Mouse (Mus musculus): ENCODE data around the gene Ldhal6b. TPM values are rescaled to one million over a fixed set of nuclear protein-coding genes. Genes with fewer than 3 reads are reported as not detected.
"Not testable (repeated sequence)": the region's sequence is repeated elsewhere in the genome, so short reads cannot be mapped to it uniquely, and the experiment has no call there.

Ldhal6b gene
- polyA plus RNA-seq (2015; fragmentation: Nextera tagmentation; extraction: Ambion mirVana) = 0.11 TPM in 1 of 2 replicates, not detected in the other

GRCm38 (mm10) chr17:5418545-5418944 lies at the start of gene Ldhal6b:
Gene Ldhal6b (minus strand): TSS chr17:5418767.
- WGBS = 91% methylated on average over 11 of the region's 11 CpGs
- no peaks in the 10 kb centered on the region for H3K27me3 ChIP-seq (replicated peaks; ENCODE audit: control insufficient read depth, insufficient read depth, low read length)
- ATAC-seq = no peak
- no peak within 1 kb of the TSS for H3K27ac ChIP-seq (ENCODE audit: low read length)
- H3K4me3 ChIP-seq (ENCODE audit: low read length) = no peak within 1 kb of the TSS
- no peaks in the 10 kb centered on the region for H3K36me3 ChIP-seq (ENCODE audit: control insufficient read depth, insufficient read depth, low read length)
- H3K4me2 ChIP-seq (ENCODE audit: low read depth, low read length) = no peak within 1 kb of the TSS
- no peak within 1 kb of the TSS for H3K9ac ChIP-seq (ENCODE audit: low read depth, low read length)
- H3K4me1 ChIP-seq (ENCODE audit: control insufficient read depth, insufficient read depth, low read length) = no peaks in the 10 kb centered on the region
- H3K9me3 ChIP-seq (ENCODE audit: control insufficient read depth, low read length) = no peaks in the 10 kb centered on the region

GRCm38 (mm10) chr17:5467177-5467576 lies 48.6 kb upstream of the Ldhal6b start:
- 34% methylated on average over 4 of the region's 4 CpGs for WGBS
- no peak for ATAC-seq
- H3K9ac ChIP-seq (ENCODE audit: low read depth, low read length) = no peak overlapping the region
- no peaks in the 10 kb centered on the region for H3K36me3 ChIP-seq (ENCODE audit: control insufficient read depth, insufficient read depth, low read length)
- 0 out of 2 replicates have a peak, but pooled peaks cover 2% of the 10 kb centered on the region for H3K27me3 ChIP-seq (replicated peaks; ENCODE audit: control insufficient read depth, insufficient read depth, low read length)
- no peaks in the 10 kb centered on the region for H3K9me3 ChIP-seq (ENCODE audit: control insufficient read depth, low read length)
- H3K4me3 ChIP-seq (ENCODE audit: low read length) = no peak overlapping the region
- no peak overlapping the region for H3K27ac ChIP-seq (ENCODE audit: low read length)
- H3K4me2 ChIP-seq (ENCODE audit: low read depth, low read length) = no peak overlapping the region
- no peaks in the 10 kb centered on the region for H3K4me1 ChIP-seq (ENCODE audit: control insufficient read depth, insufficient read depth, low read length)

DNA sequence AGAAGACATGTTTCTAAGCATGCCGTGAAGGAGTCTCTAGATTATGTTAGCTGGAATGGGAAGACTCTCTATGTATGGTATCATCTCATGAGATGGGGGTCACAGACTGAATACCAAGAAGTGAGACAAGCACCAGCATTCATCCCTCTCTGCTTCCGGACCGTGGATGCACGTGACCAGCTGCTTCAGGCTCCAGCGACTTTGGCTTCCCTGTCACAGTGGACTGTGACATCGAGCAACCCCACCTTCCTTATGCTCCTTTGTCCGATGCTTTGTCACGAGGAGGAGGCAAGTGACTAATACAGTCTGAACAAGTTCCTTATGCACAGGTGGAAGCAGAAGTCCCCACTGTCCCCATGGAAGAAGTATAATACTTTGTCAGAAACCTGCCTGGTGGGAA lies 48.2 kb upstream of the Ldhal6b start:
- Histone ChIP-seq H3K4me3 (ENCODE audit: low read length) (no peak overlapping the region), H3K4me2 (ENCODE audit: low read depth, low read length) (no peak overlapping the region), H3K27me3 (replicated peaks; ENCODE audit: control insufficient read depth, insufficient read depth, low read length) (0 out of 2 replicates have a peak, but pooled peaks cover 2% of the 10 kb centered on the region), H3K4me1 (ENCODE audit: control insufficient read depth, insufficient read depth, low read length) (no peaks in the 10 kb centered on the region), H3K36me3 (ENCODE audit: control insufficient read depth, insufficient read depth, low read length) (no peaks in the 10 kb centered on the region), H3K27ac (ENCODE audit: low read length) (no peak overlapping the region), H3K9me3 (ENCODE audit: control insufficient read depth, low read length) (no peaks in the 10 kb centered on the region), H3K9ac (ENCODE audit: low read depth, low read length) (no peak overlapping the region)
- no peak for ATAC-seq
- 82% methylated on average over 8 of the region's 8 CpGs for WGBS

- no peaks in the 10 kb centered on the region for H3K4me1 ChIP-seq (ENCODE audit: control insufficient read depth, insufficient read depth, low read length)
- H3K9ac ChIP-seq (ENCODE audit: low read depth, low read length) = no peak overlapping the region
- no peak overlapping the region for H3K4me3 ChIP-seq (ENCODE audit: low read length)
These were observed 45.3 kb upstream of the Ldhal6b start for GRCm38 (mm10) chr17:5463912-5464311.

DNA sequence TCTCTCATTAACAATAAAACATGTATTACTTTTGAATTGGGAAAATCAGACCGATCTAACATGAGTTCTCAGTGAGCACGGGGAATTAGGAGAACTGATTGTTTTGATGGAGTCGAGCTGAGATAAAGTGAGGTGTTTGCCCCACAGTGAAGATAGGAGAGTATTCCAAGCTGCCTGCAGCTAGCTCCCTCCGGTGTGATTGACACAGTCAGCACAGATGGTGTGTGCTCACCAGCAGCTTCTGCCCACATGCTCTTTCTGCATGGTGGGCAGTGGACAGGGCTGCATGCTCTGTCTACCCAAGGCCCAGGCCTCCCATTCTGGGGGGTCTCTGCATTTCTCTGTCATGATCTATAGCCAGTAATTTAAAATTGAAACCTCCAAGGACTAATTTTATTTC lies 35.1 kb upstream of the Ldhal6b start:
- Histone ChIP-seq H3K9me3 (ENCODE audit: control insufficient read depth, low read length) (no peaks in the 10 kb centered on the region), H3K4me2 (ENCODE audit: low read depth, low read length) (no peak overlapping the region), H3K27ac (ENCODE audit: low read length) (no peak overlapping the region), H3K27me3 (replicated peaks; ENCODE audit: control insufficient read depth, insufficient read depth, low read length) (no peaks in the 10 kb centered on the region), H3K4me3 (ENCODE audit: low read length) (no peak overlapping the region), H3K4me1 (ENCODE audit: control insufficient read depth, insufficient read depth, low read length) (no peaks in the 10 kb centered on the region), H3K36me3 (ENCODE audit: control insufficient read depth, insufficient read depth, low read length) (no peaks in the 10 kb centered on the region), H3K9ac (ENCODE audit: low read depth, low read length) (no peak overlapping the region)
- ATAC-seq = no peak
- WGBS = 74% methylated on average over 4 of the region's 4 CpGs

More at GRCm38 (mm10) chr17:5463912-5464311, 45.3 kb upstream of the Ldhal6b start:
- H3K27ac ChIP-seq (ENCODE audit: low read length) = no peak overlapping the region
- H3K9me3 ChIP-seq (ENCODE audit: control insufficient read depth, low read length) = no peaks in the 10 kb centered on the region
- no peaks in the 10 kb centered on the region for H3K36me3 ChIP-seq (ENCODE audit: control insufficient read depth, insufficient read depth, low read length)
- 81% methylated on average over 2 of the region's 2 CpGs for WGBS
- H3K4me2 ChIP-seq (ENCODE audit: low read depth, low read length) = no peak overlapping the region
- no peaks in the 10 kb centered on the region for H3K27me3 ChIP-seq (replicated peaks; ENCODE audit: control insufficient read depth, insufficient read depth, low read length)
- ATAC-seq = no peak

GRCm38 (mm10) chr17:5443751-5444150 lies 25.2 kb upstream of the Ldhal6b start:
- no peak overlapping the region for H3K9ac ChIP-seq (ENCODE audit: low read depth, low read length)
- H3K4me3 ChIP-seq (ENCODE audit: low read length) = no peak overlapping the region
- no peaks in the 10 kb centered on the region for H3K36me3 ChIP-seq (ENCODE audit: control insufficient read depth, insufficient read depth, low read length)
- ATAC-seq = no peak
- no peak overlapping the region for H3K27ac ChIP-seq (ENCODE audit: low read length)
- WGBS = 38% methylated on average over 5 of the region's 5 CpGs
- H3K27me3 ChIP-seq (replicated peaks; ENCODE audit: control insufficient read depth, insufficient read depth, low read length) = no peaks in the 10 kb centered on the region
- no peak overlapping the region for H3K4me2 ChIP-seq (ENCODE audit: low read depth, low read length)
- H3K9me3 ChIP-seq (ENCODE audit: control insufficient read depth, low read length) = no peaks in the 10 kb centered on the region
- peaks cover 4% of the 10 kb centered on the region; the same call in 1 of the 2 replicates for H3K4me1 ChIP-seq (ENCODE audit: control insufficient read depth, insufficient read depth, low read length)

- Histone ChIP-seq H3K4me2 (ENCODE audit: low read depth, low read length) (no peak overlapping the region), H3K36me3 (ENCODE audit: control insufficient read depth, insufficient read depth, low read length) (no peaks in the 10 kb centered on the region), H3K27ac (ENCODE audit: low read length) (no peak overlapping the region), H3K4me3 (ENCODE audit: low read length) (no peak overlapping the region), H3K4me1 (ENCODE audit: control insufficient read depth, insufficient read depth, low read length) (peaks cover 6% of the 10 kb centered on the region; the same call in 1 of the 2 replicates), H3K9me3 (ENCODE audit: control insufficient read depth, low read length) (no peaks in the 10 kb centered on the region), H3K9ac (ENCODE audit: low read depth, low read length) (no peak overlapping the region), H3K27me3 (replicated peaks; ENCODE audit: control insufficient read depth, insufficient read depth, low read length) (no peaks in the 10 kb centered on the region)
- WGBS = 52% methylated on average over 3 of the region's 3 CpGs
- no peak for ATAC-seq
These were observed 24.7 kb upstream of the Ldhal6b start for GRCm38 (mm10) chr17:5443260-5443659.

- H3K36me3 ChIP-seq (ENCODE audit: control insufficient read depth, insufficient read depth, low read length); H3K9ac ChIP-seq (ENCODE audit: low read depth, low read length); H3K4me1 ChIP-seq (ENCODE audit: control insufficient read depth, insufficient read depth, low read length); H3K4me3 ChIP-seq (ENCODE audit: low read length); H3K4me2 ChIP-seq (ENCODE audit: low read depth, low read length); H3K27me3 ChIP-seq (replicated peaks; ENCODE audit: control insufficient read depth, insufficient read depth, low read length); ATAC-seq; H3K27ac ChIP-seq (ENCODE audit: low read length); H3K9me3 ChIP-seq (ENCODE audit: control insufficient read depth, low read length): not testable (repeated sequence)
- WGBS = 77% methylated on average over 5 of the region's 5 CpGs
These were observed 23.8 kb upstream of the Ldhal6b start for GRCm38 (mm10) chr17:5442403-5442802.

DNA sequence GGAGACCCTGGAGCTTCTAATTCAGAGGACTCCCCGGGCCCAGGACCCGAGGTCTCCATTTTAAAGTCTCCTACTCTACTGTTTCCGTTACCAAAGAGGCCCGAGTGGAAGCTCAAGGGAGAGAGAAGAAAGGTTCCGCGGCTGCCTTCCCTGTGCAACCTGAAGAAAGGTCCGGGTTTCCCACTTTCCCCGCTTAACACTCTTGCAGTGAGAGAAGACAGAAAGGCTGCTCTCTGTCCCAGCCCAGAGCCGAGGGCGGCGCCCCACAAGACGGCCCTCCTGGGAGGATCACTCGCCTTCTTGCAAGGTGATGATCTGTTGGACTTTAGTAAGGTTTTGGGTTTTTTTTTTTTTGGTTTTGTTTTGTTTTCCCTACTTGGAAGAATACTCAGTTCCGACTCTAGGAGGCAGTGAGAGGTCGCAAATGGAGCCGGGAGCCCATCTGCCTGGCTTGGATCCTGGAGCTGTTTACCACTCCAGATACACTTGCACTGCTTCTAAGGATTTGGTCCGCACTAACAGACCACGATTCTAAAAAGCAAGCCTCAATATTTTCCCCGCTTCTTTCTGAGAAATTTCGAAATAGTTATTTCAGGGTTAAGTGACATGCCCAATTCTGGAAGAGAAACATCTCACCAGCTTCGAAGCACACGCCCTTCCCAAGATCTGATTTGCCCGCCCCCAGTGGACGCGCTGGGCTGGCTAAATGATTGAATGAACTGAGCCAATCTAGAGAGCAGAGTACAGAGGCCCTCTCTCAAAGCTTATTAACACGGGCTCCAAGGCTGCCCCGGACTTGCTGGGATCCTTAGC lies 21.8 kb upstream of the Ldhal6b start, which contains the start of gene Tmem242:
Gene Tmem242, minus strand, starts transcription at position 101 of the 813 bp plus-strand sequence.
- peaks cover 6% of the 10 kb centered on the region; the same call in 1 of the 2 replicates for H3K4me1 ChIP-seq (ENCODE audit: control insufficient read depth, insufficient read depth, low read length)
- no peaks in the 10 kb centered on the region for H3K9me3 ChIP-seq (ENCODE audit: control insufficient read depth, low read length)
- H3K9ac ChIP-seq (ENCODE audit: low read depth, low read length) = peak within 1 kb of the TSS; percentile 90
- H3K4me3 ChIP-seq (ENCODE audit: low read length) = peak within 1 kb of the TSS; percentile 73
- H3K27me3 ChIP-seq (replicated peaks; ENCODE audit: control insufficient read depth, insufficient read depth, low read length) = no peaks in the 10 kb centered on the region
- H3K27ac ChIP-seq (ENCODE audit: low read length) = peak within 1 kb of the TSS; percentile 75
- peak within 1 kb of the TSS; percentile 77 for H3K4me2 ChIP-seq (ENCODE audit: low read depth, low read length)
- peak; percentile 95 for ATAC-seq
- WGBS = under 1% methylated on average over 27 of the region's 27 CpGs
- H3K36me3 ChIP-seq (ENCODE audit: control insufficient read depth, insufficient read depth, low read length) = no peaks in the 10 kb centered on the region

All from intestine, embryonic 16.5 days (tissue).